Mouse (Mus musculus) ES-E14 (cell line): ENCODE data around the gene Gatad2a.

Experiments used
- HCFC1 ChIP-seq: IDR thresholded peaks from 2 replicates; pipeline ENCODE4 v1.6.1; 2012; ENCODE audit warnings: low read length, inconsistent platforms, borderline replicate concordance; ENCODE audit not compliant: insufficient read depth
- MAFK ChIP-seq: IDR thresholded peaks from 2 replicates; pipeline ENCODE4 v1.6.1; 2014; ENCODE audit warnings: mild to moderate bottlenecking, low read depth, low read length, inconsistent platforms; ENCODE audit not compliant: insufficient read depth
- ZC3H11A ChIP-seq: IDR thresholded peaks from 2 replicates; pipeline ENCODE4 v1.6.1; 2012; ENCODE audit warnings: low read depth, mild to moderate bottlenecking, inconsistent platforms, low read length, borderline replicate concordance
- ZNF384 ChIP-seq: IDR thresholded peaks from 2 replicates; pipeline ENCODE4 v1.6.1; 2012; ENCODE audit warnings: low read depth, low read length, inconsistent platforms

DNA sequence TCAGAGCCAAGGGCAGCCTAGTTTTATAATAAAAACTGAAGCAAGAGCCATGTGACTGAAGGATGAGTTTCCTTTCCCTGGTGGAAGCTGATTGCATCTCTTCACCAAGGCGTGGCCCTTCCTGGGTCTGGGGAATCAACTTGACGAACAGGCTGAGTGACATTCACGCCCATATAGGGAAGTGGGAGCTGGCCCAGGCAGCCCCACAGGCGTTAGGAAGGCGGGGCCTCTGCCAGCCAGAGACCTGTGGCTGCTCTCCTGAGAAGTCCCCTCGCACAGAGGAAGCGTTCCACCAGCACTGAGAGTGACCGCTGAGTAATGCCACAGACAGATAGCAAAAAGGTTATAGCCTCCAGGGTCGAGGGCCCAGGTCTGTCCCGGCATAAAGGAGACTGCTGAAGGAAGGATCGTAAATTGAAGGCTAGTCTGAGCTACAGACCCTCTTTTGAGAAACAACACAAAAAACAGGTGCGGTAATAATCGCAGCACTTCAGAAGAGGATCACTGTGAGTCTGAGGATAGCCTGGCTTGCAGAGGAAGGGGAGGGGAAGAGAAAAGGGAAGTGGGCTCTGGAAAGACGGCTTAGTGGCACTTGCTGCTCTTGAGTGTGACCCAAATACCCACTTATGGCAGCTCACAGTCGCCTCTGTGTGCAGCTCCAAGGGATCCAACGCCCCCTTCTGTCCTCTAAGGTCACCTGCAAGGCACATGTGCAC, 5.2 kb upstream of the Gatad2a start:
- TF ChIP-seq ZNF384 (no peak), HCFC1 (no peak), ZC3H11A (no peak), MAFK (no peak)
